Mouse (Mus musculus) lung, postnatal 0 days (tissue): Measurements from ENCODE around the gene Txndc8.

Experiments used
- CTCF ChIP-seq: IDR thresholded peaks from 2 replicates; pipeline ENCODE4 v1.5.1; 2016; ENCODE audit warnings: antibody characterized with exemption, mild to moderate bottlenecking
- EP300 ChIP-seq: IDR thresholded peaks from 2 replicates; pipeline ENCODE4 v1.6.1; 2016; ENCODE audit warnings: antibody characterized with exemption, mild to moderate bottlenecking, control low read depth

DNA sequence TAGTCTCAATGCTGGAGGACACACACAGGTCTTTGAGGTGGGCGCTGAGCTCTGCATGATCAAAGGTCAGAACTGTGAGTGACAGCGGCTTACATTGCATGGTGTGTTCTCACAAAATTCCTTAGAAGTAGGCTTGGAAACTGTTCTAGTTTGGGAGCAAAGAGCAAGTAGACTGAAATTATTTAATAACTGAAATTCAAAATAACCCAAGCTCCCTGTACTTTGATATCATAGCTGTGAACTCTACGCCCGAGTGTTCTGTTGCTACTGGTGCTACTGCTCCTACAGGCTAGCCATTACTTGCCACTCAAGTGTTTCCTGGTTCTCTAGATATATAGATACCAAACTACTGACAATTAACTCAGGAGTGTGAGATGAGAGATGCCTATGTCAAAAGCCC, 43.4 kb downstream of the Txndc8 start:
- TF ChIP-seq CTCF: no peak
- no peak for TF ChIP-seq EP300
